In the genomic region with DNA sequence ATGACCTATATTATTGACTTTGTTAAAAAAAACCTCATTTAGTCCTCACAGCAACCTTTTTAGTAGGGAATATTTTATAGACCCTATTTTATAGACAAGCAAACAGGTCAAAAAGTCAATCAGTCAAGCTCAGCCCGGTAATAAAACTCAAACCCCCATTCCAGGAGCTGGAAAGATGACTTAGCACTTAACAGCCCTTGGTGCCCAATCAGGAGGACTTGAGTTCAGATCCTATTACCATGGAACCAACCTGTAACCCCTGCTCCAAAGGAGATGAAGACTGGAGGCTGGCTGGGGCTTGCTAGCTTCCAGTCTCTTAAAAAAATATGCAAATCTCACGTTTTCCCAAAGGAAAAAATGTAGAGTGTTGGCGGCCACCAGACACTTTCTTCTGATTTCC, we compare ENCODE assay signal across 8 mouse cellular contexts. TPM values are rescaled to one million over a fixed set of nuclear protein-coding genes. Genes with fewer than 3 reads are reported as not detected.
A peak's percentile ranks its signal among the peaks of the same experiment; 100 is the strongest.
DNase-seq lines count a peak whose midpoint lies in the region; ATAC-seq and TF ChIP-seq lines count a peak whose summit lies in the region.

No protein-coding gene starts in this region.

- DNase-seq in heart, embryonic 10.5 days (ENCODE audit: low spot score): no peak
- no peak for DNase-seq in heart, postnatal 36 days
- DNase-seq in CH12.LX (ENCODE audit: extremely low read depth): no peak
- DNase-seq in spleen, adult 12 weeks (ENCODE audit: low spot score): no peak
- no peak for DNase-seq in ovary, postnatal 10 days (ENCODE audit: low spot score)
- DNase-seq in urinary bladder, postnatal 4 days (ENCODE audit: low spot score in 2 of 2): no peak

- no peaks in the 10 kb centered on the region for H3K9me3 ChIP-seq in heart, embryonic 10.5 days
- H3K9me3 ChIP-seq in CH12.LX (replicated peaks; ENCODE audit: low read length): no peaks in the 10 kb centered on the region
- no peaks in the 10 kb centered on the region for H3K9me3 ChIP-seq in forebrain, embryonic 16.5 days (ENCODE audit: control insufficient read depth, low read length)
- no peaks in the 10 kb centered on the region for H3K9me3 ChIP-seq in liver, embryonic 15.5 days (replicated peaks)

- H3K79me2 ChIP-seq in CH12.LX (replicated peaks; ENCODE audit: control insufficient read depth, extremely low read depth, insufficient read depth, poor library complexity, severe bottlenecking): peaks cover 16% of the 10 kb centered on the region

- TF ChIP-seq CTCF in CH12.LX (conservative IDR thresholded peaks at IDR 0.05 in 1 of 2, IDR thresholded peaks at IDR 0.05 in 1 of 2; ENCODE audit: low read depth in 2 of 2, low read length in 2 of 2): no peak

- no peaks in the 10 kb centered on the region for H3K27me3 ChIP-seq in heart, embryonic 10.5 days (ENCODE audit: insufficient read depth, poor library complexity, severe bottlenecking)
- no peaks in the 10 kb centered on the region for H3K27me3 ChIP-seq in CH12.LX (replicated peaks)
- no peaks in the 10 kb centered on the region for H3K27me3 ChIP-seq in forebrain, embryonic 16.5 days (replicated peaks; ENCODE audit: control insufficient read depth, insufficient read depth, low read length)
- no peaks in the 10 kb centered on the region for H3K27me3 ChIP-seq in liver, embryonic 15.5 days

- no peak overlapping the region for H3K27ac ChIP-seq in heart, embryonic 10.5 days
- H3K27ac ChIP-seq in CH12.LX (ENCODE audit: insufficient read depth, low read depth): no peak overlapping the region
- no peak overlapping the region for H3K27ac ChIP-seq in forebrain, embryonic 16.5 days (ENCODE audit: low read length)
- H3K27ac ChIP-seq in liver, embryonic 15.5 days (replicated peaks): no peak overlapping the region; the same call in 1 of the 2 replicates

- peaks cover 6% of the 10 kb centered on the region; the same call in 1 of the 2 replicates for H3K36me3 ChIP-seq in heart, embryonic 10.5 days
- H3K36me3 ChIP-seq in CH12.LX (replicated peaks in 1 of 2; ENCODE audit: control insufficient read depth in 1 of 2, insufficient read depth in 1 of 2, low read length in 1 of 2): peaks cover under 1 to 10% of the 10 kb centered on the region in 2 experiments
- H3K36me3 ChIP-seq in forebrain, embryonic 16.5 days (ENCODE audit: control insufficient read depth, insufficient read depth): peaks cover under 1% of the 10 kb centered on the region; the same call in 1 of the 2 replicates
- H3K36me3 ChIP-seq in liver, embryonic 15.5 days (replicated peaks): peaks cover under 1% of the 10 kb centered on the region; the same call in 1 of the 2 replicates

- WGBS in heart, embryonic 10.5 days: 63% methylated on average over 3 of the region's 3 CpGs
- 43% methylated on average over 3 of the region's 3 CpGs for WGBS in forebrain, embryonic 16.5 days
- WGBS in liver, embryonic 15.5 days (ENCODE audit: insufficient replicate concordance): 46% methylated on average over 3 of the region's 3 CpGs

- TF ChIP-seq EP300 in CH12.LX (IDR thresholded peaks at IDR 0.05; ENCODE audit: low read length): no peak

- dilution Hi-C loops in CH12.LX (cut with MboI; ENCODE audit: extremely low pct_ligation_motif_present, extremely low pct_unique_long_range_greater_than_20kb, low sequenced_read_pairs): no loop called here

- TF ChIP-seq RAD21 in CH12.LX (IDR thresholded peaks at IDR 0.05; ENCODE audit: low read depth, low read length): no peak

- peak overlapping the region; percentile 88 for H3K4me3 ChIP-seq in heart, embryonic 10.5 days
- H3K4me3 ChIP-seq in CH12.LX (replicated peaks in 1 of 3; ENCODE audit: low read depth in 2 of 3, low read length in 2 of 3, poor library complexity in 1 of 3): peak overlapping the region in 1 of 3 experiments; percentile 43
- peak overlapping the region; percentile 32 for H3K4me3 ChIP-seq in forebrain, embryonic 16.5 days (replicated peaks; ENCODE audit: low read length)
- peak overlapping the region; percentile 8 for H3K4me3 ChIP-seq in liver, embryonic 15.5 days (replicated peaks)

- peaks cover 5% of the 10 kb centered on the region for H3K4me1 ChIP-seq in heart, embryonic 10.5 days
- peaks cover 0 to 23% of the 10 kb centered on the region in 2 experiments; a peak in 2 of 4 replicates for H3K4me1 ChIP-seq in CH12.LX (ENCODE audit: control insufficient read depth in 1 of 2, insufficient read depth in 2 of 2)
- peaks cover 19% of the 10 kb centered on the region for H3K4me1 ChIP-seq in forebrain, embryonic 16.5 days (replicated peaks; ENCODE audit: control insufficient read depth, insufficient read depth, low read length)
- H3K4me1 ChIP-seq in liver, embryonic 15.5 days (replicated peaks): peaks cover 26% of the 10 kb centered on the region

- in situ Hi-C loops in CH12.LX (cut with MboI; ENCODE audit: low pct_ligation_motif_present, low pct_unique_long_range_greater_than_20kb, low sequenced_read_pairs): loop anchor here (25.0 kb wide), 1 partner anchor 442 kb away; a partner anchor contains a TSS

- no peak for ATAC-seq in forebrain, embryonic 16.5 days
- ATAC-seq in liver, embryonic 15.5 days (ENCODE audit: insufficient read depth): no peak

- peak overlapping the region; percentile 39 for H3K4me2 ChIP-seq in CH12.LX (ENCODE audit: insufficient read depth, low read depth, poor library complexity, severe bottlenecking)
- H3K4me2 ChIP-seq in forebrain, embryonic 16.5 days (ENCODE audit: low read length): peak overlapping the region; percentile 54
- H3K4me2 ChIP-seq in liver, embryonic 15.5 days: peak overlapping the region; percentile 99

- intact Hi-C loops in heart, postnatal 36 days (cut with DNase I): loop anchor here (10.0 kb wide), 1 partner anchor 449 kb away; no protein-coding TSS in a partner anchor

- peak overlapping the region; percentile 44; the same call in 1 of the 2 replicates for H3K9ac ChIP-seq in CH12.LX (ENCODE audit: insufficient read depth, low read depth)
- no peak overlapping the region; the same call in 1 of the 2 replicates for H3K9ac ChIP-seq in forebrain, embryonic 16.5 days (replicated peaks; ENCODE audit: low read depth, low read length)
- H3K9ac ChIP-seq in liver, embryonic 15.5 days: 0 out of 2 replicates have a peak overlapping the region, but pooled peaks have one; percentile 5

- no peak for TF ChIP-seq POLR2A in CH12.LX (IDR thresholded peaks at IDR 0.05; ENCODE audit: low read depth, low read length)

TF ChIP-seq in CH12.LX, 34 proteins besides CTCF, POLR2A, EP300 and RAD21:
- TF ChIP-seq TCF12 (IDR thresholded peaks at IDR 0.05; ENCODE audit: low read depth, low read length) (no peak), ELF1 (IDR thresholded peaks at IDR 0.05; ENCODE audit: low read depth, low read length) (no peak), MXI1 (IDR thresholded peaks at IDR 0.05; ENCODE audit: low read depth, low read length) (no peak), RCOR1 (conservative IDR thresholded peaks at IDR 0.05; ENCODE audit: low read depth, low read length) (no peak), BHLHE40 (IDR thresholded peaks at IDR 0.05; ENCODE audit: low read depth, low read length) (no peak), ZNF384 (IDR thresholded peaks at IDR 0.05; ENCODE audit: low read depth, low read length) (no peak), GABPA (IDR thresholded peaks at IDR 0.05; ENCODE audit: insufficient replicate concordance, low read depth, low read length) (no peak), MAZ (IDR thresholded peaks at IDR 0.05; ENCODE audit: low read depth, low read length) (no peak), MYC (IDR thresholded peaks at IDR 0.05; ENCODE audit: low read depth, low read length) (no peak), IRF4 (IDR thresholded peaks at IDR 0.05; ENCODE audit: low read depth, low read length) (no peak), JUN (IDR thresholded peaks at IDR 0.05; ENCODE audit: insufficient read depth, low read depth, low read length) (no peak), E2F4 (IDR thresholded peaks at IDR 0.05; ENCODE audit: insufficient replicate concordance, low read depth, low read length) (no peak)

RNA-seq across cellular contexts. Expression of a gene that starts 1.8 kb away (rescaled TPM):
- 2.9 and 4.2 TPM in 2 replicates for polyA plus RNA-seq in heart, embryonic 10.5 days (2016; fragmentation: Nextera tagmentation; extraction: Ambion mirVana)
- total RNA-seq in heart, postnatal 36 days (2021): 10 to 100 TPM; 11.1 to 13.0 TPM
- total RNA-seq in CH12.LX (2012; rRNA removed): 3.3 and 4.2 TPM in 2 replicates
- total RNA-seq in CH12.LX (2014; rRNA removed): 5.9 and 7.8 TPM in 2 replicates
- polyA plus RNA-seq in CH12.LX (2012; ENCODE audit: insufficient read length, low read depth): 8.1 and 8.7 TPM in 2 replicates
- polyA plus RNA-seq in forebrain, embryonic 16.5 days (2015; fragmentation: Nextera tagmentation; extraction: Ambion mirVana): 7.1 and 7.7 TPM in 2 replicates
- 1.2 and 1.4 TPM in 2 replicates for polyA plus RNA-seq in liver, embryonic 15.5 days (2015; fragmentation: Nextera tagmentation; extraction: Ambion mirVana)

RNA-seq across cellular contexts. Expression of a gene that starts 8.8 kb away (rescaled TPM):
- 16.2 and 19.7 TPM in 2 replicates for polyA plus RNA-seq in heart, embryonic 10.5 days (2016; fragmentation: Nextera tagmentation; extraction: Ambion mirVana)
- total RNA-seq in heart, postnatal 36 days (2021): 10 to 100 TPM; 11.6 to 13.8 TPM
- 7.0 and 9.0 TPM in 2 replicates for total RNA-seq in CH12.LX (2012; rRNA removed)
- total RNA-seq in CH12.LX (2014; rRNA removed): 12.1 and 14.5 TPM in 2 replicates
- polyA plus RNA-seq in CH12.LX (2012; ENCODE audit: insufficient read length, low read depth): 7.8 and 8.4 TPM in 2 replicates
- 43.5 and 44.8 TPM in 2 replicates for polyA plus RNA-seq in forebrain, embryonic 16.5 days (2015; fragmentation: Nextera tagmentation; extraction: Ambion mirVana)
- 4.8 and 5.2 TPM in 2 replicates for polyA plus RNA-seq in liver, embryonic 15.5 days (2015; fragmentation: Nextera tagmentation; extraction: Ambion mirVana)

Comparison
In these comparisons a context has a peak if more than half of its experiments do, and no peak if none do; other contexts are left out.
1. H3K4me2 ChIP-seq: peak in every context shown above with its lines; median percentile 99 in liver, embryonic 15.5 days; 54 in forebrain, embryonic 16.5 days; 39 in CH12.LX.